Mouse (Mus musculus): Measurements from ENCODE around the gene Entpd3. TPM values are rescaled to one million over a fixed set of nuclear protein-coding genes. Genes with fewer than 3 reads are reported as not detected.

Entpd3 gene
- 4.8 and 5.0 TPM in 2 replicates for polyA plus RNA-seq (2015; fragmentation: Nextera tagmentation; extraction: Ambion mirVana)

DNA sequence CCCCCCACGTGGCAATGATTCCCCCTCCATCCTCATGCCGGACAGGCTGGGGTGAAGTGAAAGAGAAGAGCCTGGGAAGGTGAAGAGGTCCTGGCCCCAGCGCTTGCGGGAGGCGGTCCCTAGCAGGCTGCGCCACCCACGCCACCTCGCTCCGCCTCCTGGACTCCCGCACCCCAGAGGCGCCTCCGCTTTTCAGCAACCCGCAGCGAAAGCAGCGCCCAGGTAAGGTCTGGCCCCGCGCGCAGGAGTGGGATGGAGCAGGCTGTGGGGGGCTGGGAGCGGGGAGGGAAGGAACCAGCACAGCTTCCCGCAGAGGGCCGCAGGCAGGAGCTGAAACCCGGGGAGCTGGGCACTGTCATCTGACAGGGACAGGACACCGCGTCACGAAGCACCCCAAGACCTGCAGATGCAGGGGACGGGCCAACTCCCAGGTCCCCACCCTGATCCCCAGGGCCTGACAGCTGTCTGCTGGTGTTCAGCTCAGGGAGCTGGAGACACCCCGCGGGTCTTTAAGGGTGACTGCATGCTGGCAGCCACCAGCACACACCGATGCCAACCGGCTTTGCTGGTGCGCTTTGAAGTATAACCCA is at the start of gene Entpd3:
Gene Entpd3, plus strand, starts transcription at position 157 of the 590 bp plus-strand sequence.
- H3K9me3 ChIP-seq (replicated peaks) = no peaks in the 10 kb centered on the region
- 2% methylated on average over 31 of the region's 31 CpGs for WGBS
- no peak within 1 kb of the TSS for H3K27ac ChIP-seq (replicated peaks)
- H3K4me3 ChIP-seq (replicated peaks) = peak within 1 kb of the TSS; percentile 44
- peaks cover 21% of the 10 kb centered on the region for H3K27me3 ChIP-seq (replicated peaks)
- no peaks in the 10 kb centered on the region for H3K36me3 ChIP-seq
- peak within 1 kb of the TSS; percentile 81 for H3K4me2 ChIP-seq
- peak within 1 kb of the TSS; percentile 57 for H3K9ac ChIP-seq (replicated peaks)
- peak; percentile 81 for ATAC-seq (ENCODE audit: low FRiP score)
- peaks cover 20% of the 10 kb centered on the region for H3K4me1 ChIP-seq

DNA sequence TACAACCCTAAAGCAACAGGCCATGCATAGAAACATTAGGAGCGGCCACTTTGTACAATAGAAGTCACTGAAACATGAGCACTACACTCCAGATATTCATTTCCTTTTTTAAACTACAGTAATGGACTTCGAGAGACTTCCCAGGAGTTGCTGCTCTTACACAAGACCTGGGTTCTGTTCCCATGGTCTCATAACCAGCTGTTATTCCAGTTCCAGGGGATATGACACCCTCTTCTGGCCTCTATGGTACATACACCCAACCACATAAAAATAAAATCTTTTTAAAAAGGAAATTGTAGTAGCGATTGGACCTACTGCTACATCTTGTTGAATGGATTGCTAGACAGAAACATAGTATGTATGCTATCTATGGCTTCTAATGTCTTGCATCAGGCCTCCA is 48.1 kb upstream of the Entpd3 start:
- peaks cover 19% of the 10 kb centered on the region for H3K4me1 ChIP-seq
- H3K27ac ChIP-seq (replicated peaks) = no peak overlapping the region
- H3K4me2 ChIP-seq = peak overlapping the region; percentile 83
- no peaks in the 10 kb centered on the region for H3K27me3 ChIP-seq (replicated peaks)
- H3K4me3 ChIP-seq (replicated peaks) = peak overlapping the region; percentile 95
- H3K9me3 ChIP-seq (replicated peaks) = no peaks in the 10 kb centered on the region
- ATAC-seq (ENCODE audit: low FRiP score) = no peak
- H3K36me3 ChIP-seq = peaks cover 20% of the 10 kb centered on the region
- 79% methylated on average over 3 of the region's 3 CpGs for WGBS
- no peak overlapping the region for H3K9ac ChIP-seq (replicated peaks)

DNA sequence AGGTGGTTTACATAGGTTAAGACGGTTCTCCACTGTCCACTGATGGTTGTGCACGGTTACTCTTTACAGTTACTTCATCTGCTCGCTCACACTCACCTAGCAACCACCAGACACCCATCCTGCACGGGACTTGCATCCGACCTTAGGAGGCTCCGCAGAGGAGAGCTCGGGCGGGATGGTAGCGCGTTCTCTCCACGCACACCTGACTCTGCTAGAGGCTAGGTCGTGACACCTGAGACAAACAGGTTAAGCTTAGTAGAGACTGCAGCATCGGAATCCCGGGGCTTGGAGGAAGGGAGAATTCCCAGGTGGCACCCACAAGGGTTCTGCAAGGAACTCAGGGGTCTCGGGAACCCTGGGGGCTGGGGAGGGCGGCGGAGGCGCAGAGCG is 47.6 kb upstream of the Entpd3 start, which contains the start of gene Eif1b:
Gene Eif1b, plus strand, starts transcription at position 223 of the 390 bp plus-strand sequence.
- Histone ChIP-seq H3K9me3 (replicated peaks) (no peaks in the 10 kb centered on the region), H3K4me1 (peaks cover 22% of the 10 kb centered on the region), H3K27me3 (replicated peaks) (no peaks in the 10 kb centered on the region), H3K4me2 (peak within 1 kb of the TSS; percentile 83), H3K27ac (replicated peaks) (peak within 1 kb of the TSS; percentile 91), H3K9ac (replicated peaks) (peak within 1 kb of the TSS; percentile 98), H3K4me3 (replicated peaks) (peak within 1 kb of the TSS; percentile 95), H3K36me3 (peaks cover 20% of the 10 kb centered on the region)
- ATAC-seq (ENCODE audit: low FRiP score) = peak; percentile 62
- 2% methylated on average over 19 of the region's 19 CpGs for WGBS

DNA sequence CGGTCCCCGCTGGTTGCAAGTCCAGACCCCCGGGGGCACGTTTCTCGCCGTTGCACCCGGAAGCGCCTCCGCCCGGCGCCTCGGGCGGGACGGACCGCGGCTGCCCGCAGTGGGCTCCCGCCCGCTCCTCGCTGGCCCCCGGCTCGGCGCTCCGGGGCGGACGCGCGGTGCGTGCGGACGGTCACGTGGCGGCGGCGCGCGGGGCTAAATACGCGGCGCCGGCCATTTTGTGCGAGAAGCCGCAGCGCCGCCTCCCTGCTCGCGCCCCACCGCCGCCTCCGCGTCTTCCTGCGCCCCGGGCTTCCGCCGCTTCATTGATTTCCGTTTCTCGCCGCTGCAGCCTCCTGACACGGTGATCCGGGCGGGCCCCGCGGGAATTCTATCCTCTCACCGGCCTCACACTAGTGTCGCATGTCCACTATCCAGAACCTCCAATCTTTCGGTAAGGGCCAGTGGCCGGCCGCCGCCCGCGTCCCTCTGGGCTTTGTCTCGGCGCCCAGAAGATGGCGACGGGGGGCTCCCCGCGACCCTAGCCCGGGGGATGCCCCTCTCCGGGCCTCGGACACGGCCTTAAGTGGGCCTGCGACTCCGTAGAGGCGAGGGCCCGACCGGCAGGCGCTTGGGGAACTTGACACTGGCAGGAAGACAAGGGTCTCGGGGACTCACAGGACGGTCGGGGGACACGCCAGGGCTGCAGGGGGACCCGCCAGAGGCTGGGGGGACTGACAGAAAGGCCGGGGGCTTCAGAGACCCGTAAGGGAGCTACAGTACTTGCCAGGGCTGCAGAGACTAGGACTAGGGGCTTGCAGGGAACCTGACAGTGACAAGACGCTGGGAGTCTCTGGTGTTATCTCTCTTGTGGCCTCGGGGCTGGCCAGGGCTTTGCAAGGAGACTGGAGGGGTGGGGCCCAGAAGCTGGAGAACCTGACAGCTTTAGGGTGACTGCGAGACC is 46.9 kb upstream of the Entpd3 start:
- Histone ChIP-seq H3K4me1 (peaks cover 24% of the 10 kb centered on the region), H3K27ac (replicated peaks) (peak overlapping the region; percentile 91), H3K4me3 (replicated peaks) (peak overlapping the region; percentile 95), H3K9ac (replicated peaks) (peak overlapping the region; percentile 98), H3K4me2 (peak overlapping the region; percentile 83), H3K36me3 (peaks cover 20% of the 10 kb centered on the region), H3K27me3 (replicated peaks) (no peaks in the 10 kb centered on the region), H3K9me3 (replicated peaks) (no peaks in the 10 kb centered on the region)
- WGBS = under 1% methylated on average over 53 of the region's 97 CpGs
- ATAC-seq (ENCODE audit: low FRiP score) = peak; percentile 91

DNA sequence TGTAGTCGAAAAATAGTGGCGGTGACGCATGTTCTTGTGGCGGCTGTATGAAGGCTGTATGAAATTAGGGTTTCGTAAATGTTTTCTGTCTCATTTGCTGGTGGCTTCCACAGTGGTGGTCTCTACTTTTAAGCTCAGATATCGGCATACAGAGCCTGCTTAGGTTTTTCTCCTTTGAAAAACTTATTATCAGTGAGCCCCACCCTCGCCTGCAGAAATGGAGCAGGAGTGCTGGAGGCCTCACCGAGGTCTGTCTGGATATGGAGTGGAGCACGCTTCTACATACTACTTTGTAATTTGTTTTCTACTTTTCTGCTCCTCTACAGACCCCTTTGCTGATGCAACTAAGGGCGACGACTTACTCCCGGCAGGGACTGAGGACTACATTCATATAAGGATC is 45.8 kb upstream of the Entpd3 start:
- Histone ChIP-seq H3K36me3 (peaks cover 20% of the 10 kb centered on the region), H3K27ac (replicated peaks) (no peak overlapping the region), H3K9me3 (replicated peaks) (no peaks in the 10 kb centered on the region), H3K4me1 (peaks cover 24% of the 10 kb centered on the region), H3K27me3 (replicated peaks) (no peaks in the 10 kb centered on the region), H3K4me2 (peak overlapping the region; percentile 83), H3K4me3 (replicated peaks) (peak overlapping the region; percentile 95), H3K9ac (replicated peaks) (peak overlapping the region; percentile 98)
- ATAC-seq (ENCODE audit: low FRiP score) = no peak
- WGBS = 73% methylated on average over 12 of the region's 12 CpGs

DNA sequence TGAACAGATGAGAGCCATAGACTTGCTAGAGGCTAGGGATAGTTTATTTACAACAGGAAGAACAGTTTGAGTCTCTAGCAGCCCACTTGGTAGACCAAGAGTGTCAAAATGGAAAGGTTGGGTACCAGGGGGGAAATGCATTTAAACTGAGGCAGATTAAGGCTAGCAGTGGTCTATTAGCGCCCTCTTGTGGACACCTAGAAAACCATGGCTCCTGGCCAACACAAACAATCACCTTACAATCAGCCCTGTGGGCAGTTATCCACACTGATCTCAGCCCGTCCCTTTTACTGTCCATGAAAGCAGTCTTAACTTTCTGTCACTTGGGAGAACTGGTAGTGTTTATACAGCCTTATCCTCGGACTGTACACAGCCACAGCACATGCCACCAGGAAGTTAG is 42.9 kb upstream of the Entpd3 start:
- Histone ChIP-seq H3K9ac (replicated peaks) (no peak overlapping the region), H3K27me3 (replicated peaks) (no peaks in the 10 kb centered on the region; the same call in 1 of the 2 replicates), H3K9me3 (replicated peaks) (no peaks in the 10 kb centered on the region), H3K27ac (replicated peaks) (no peak overlapping the region), H3K4me1 (peaks cover 24% of the 10 kb centered on the region), H3K4me3 (replicated peaks) (no peak overlapping the region), H3K4me2 (no peak overlapping the region), H3K36me3 (peaks cover 20% of the 10 kb centered on the region)
- no peak for ATAC-seq (ENCODE audit: low FRiP score)
- 12% methylated on average over 3 of the region's 3 CpGs for WGBS

DNA sequence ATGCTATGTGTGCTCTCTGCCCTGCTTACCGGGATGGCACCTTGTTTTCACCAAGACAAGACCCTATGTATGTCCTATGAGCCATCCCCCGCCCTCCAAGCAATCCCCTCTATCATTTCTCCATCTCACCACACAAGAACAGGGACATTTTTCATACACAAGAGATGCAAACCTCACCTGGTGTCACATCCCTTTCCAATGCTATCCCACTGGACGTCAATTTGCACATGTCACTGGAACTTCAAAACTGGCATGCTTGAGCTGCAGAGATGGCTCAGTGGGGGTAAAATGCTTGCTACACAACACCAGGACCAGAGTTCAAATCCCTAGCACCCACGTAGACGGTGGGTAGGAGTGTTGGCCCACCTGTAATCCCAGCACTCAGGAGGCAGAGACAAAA is 41.6 kb upstream of the Entpd3 start:
- no peak overlapping the region for H3K27ac ChIP-seq (replicated peaks)
- no peak overlapping the region for H3K4me3 ChIP-seq (replicated peaks)
- ATAC-seq (ENCODE audit: low FRiP score) = no peak
- no peaks in the 10 kb centered on the region; the same call in 1 of the 2 replicates for H3K27me3 ChIP-seq (replicated peaks)
- no peak overlapping the region for H3K4me2 ChIP-seq
- H3K4me1 ChIP-seq = peaks cover 21% of the 10 kb centered on the region
- no peaks in the 10 kb centered on the region for H3K9me3 ChIP-seq (replicated peaks)
- no peak overlapping the region for H3K9ac ChIP-seq (replicated peaks)
- WGBS = 89% methylated on average over 5 of the region's 5 CpGs
- H3K36me3 ChIP-seq = peaks cover 20% of the 10 kb centered on the region

DNA sequence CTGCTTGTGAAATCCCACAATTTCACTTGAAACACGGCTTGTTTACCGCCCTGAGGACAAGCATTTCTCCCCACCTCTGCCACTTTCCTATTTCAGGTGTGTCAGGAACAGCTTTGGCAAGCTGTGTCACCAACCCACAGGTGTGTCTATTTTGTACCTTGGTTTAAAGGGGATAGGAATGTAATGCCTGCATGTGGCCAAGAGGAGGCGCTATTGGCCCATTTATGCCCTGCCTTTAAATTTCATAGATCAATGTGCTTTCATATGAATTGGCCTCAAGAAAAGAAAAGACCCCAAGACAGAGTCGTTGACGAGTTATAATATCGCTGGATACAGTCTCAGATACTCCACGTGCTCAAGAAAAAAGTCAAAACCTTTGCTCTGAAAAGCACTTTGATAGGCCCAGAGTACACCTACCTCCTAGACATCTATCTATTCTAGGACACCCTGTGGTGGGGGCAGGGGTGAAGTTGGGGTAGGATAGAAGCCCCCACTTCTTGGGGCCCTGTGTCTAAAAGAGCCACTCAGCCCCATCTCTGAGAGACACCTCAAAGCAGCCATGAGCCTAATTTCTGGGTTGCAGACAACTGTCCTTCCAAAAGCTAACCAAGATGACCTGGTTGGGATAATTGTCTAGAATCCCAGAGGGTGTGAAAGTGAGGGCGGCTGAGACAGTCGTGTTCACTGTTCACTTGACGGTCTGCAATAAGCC is 38.3 kb upstream of the Entpd3 start:
- ATAC-seq (ENCODE audit: low FRiP score) = no peak
- Histone ChIP-seq H3K27me3 (replicated peaks) (no peaks in the 10 kb centered on the region; the same call in 1 of the 2 replicates), H3K4me3 (replicated peaks) (no peak overlapping the region), H3K27ac (replicated peaks) (no peak overlapping the region), H3K9me3 (replicated peaks) (no peaks in the 10 kb centered on the region), H3K4me2 (no peak overlapping the region), H3K4me1 (peaks cover 6% of the 10 kb centered on the region; the same call in 1 of the 2 replicates), H3K36me3 (no peaks in the 10 kb centered on the region), H3K9ac (replicated peaks) (no peak overlapping the region)
- WGBS = 43% methylated on average over 10 of the region's 10 CpGs

DNA sequence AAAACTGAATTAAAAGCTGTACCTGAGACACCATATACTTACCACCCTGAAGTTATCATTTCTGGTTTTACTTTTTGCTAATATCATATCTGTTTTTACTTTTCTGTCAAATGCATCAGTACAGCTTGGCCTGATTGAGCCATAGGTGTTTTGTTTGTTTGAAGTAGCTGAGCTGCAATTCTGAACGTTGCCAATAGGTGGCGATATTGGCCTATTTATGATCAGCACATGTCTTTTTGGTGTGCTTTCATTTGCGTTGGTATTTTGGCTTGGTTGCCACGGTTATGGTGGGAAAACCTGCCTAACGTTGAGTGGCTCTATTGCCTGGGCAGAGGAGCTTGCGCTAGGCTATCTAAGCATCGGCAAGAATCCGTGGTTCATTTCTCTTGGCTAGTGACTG is 37.6 kb upstream of the Entpd3 start:
- Histone ChIP-seq H3K36me3 (no peaks in the 10 kb centered on the region), H3K4me2 (no peak overlapping the region), H3K9ac (replicated peaks) (no peak overlapping the region), H3K4me3 (replicated peaks) (no peak overlapping the region), H3K4me1 (0 out of 2 replicates have a peak, but pooled peaks cover 2% of the 10 kb centered on the region), H3K9me3 (replicated peaks) (no peaks in the 10 kb centered on the region), H3K27ac (replicated peaks) (no peak overlapping the region), H3K27me3 (replicated peaks) (no peaks in the 10 kb centered on the region; the same call in 1 of the 2 replicates)
- no peak; the same call in 1 of the 2 replicates for ATAC-seq (ENCODE audit: low FRiP score)
- 5% methylated on average over 8 of the region's 8 CpGs for WGBS

DNA sequence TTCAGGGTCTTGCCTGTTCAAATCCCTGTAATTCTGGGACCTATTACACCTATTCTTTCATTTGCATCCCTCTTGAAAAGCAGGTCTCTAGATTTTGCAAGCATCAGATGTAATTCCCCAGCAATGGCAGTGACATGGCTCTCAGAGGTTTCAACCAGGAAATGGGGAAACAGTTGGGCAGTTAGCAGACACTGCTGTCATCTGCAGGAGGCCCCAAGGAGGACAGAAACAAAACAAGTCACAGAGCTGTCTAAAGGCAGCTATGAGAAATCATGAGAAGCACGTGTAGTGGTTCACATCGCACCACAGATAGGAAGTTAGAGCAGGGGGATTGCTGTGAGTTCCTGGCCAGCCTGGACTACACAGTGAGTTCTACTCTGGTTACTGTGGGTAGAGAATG is 35.2 kb upstream of the Entpd3 start:
- WGBS = 81% methylated on average over 2 of the region's 2 CpGs
- Histone ChIP-seq H3K9me3 (replicated peaks) (no peaks in the 10 kb centered on the region), H3K4me3 (replicated peaks) (no peak overlapping the region), H3K27ac (replicated peaks) (no peak overlapping the region), H3K4me1 (no peaks in the 10 kb centered on the region), H3K27me3 (replicated peaks) (no peaks in the 10 kb centered on the region; the same call in 1 of the 2 replicates), H3K4me2 (no peak overlapping the region), H3K36me3 (no peaks in the 10 kb centered on the region), H3K9ac (replicated peaks) (no peak overlapping the region)
- no peak for ATAC-seq (ENCODE audit: low FRiP score)

DNA sequence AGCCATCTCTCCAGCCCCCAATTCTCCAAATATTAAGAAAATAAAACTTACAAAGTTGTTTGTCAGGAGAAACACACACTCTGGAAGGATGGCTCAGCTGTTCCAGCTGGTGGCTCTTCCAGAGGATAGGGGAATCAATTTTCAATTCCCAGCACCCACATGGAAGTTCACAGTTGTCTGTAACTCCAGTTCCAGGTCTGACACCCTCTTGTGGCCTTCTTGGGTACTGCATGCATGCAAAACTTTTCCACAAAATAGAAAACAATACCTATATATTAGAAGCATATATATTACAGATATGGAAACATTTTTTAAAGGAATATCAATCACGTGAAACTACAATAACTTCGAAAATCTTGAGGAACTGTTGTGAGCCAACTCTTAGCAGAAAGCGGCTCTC is 27.8 kb upstream of the Entpd3 start:
- H3K4me3 ChIP-seq (replicated peaks) = no peak overlapping the region
- WGBS = 81% methylated on average over 3 of the region's 3 CpGs
- no peaks in the 10 kb centered on the region for H3K27me3 ChIP-seq (replicated peaks)
- no peak overlapping the region for H3K9ac ChIP-seq (replicated peaks)
- no peaks in the 10 kb centered on the region for H3K36me3 ChIP-seq
- no peaks in the 10 kb centered on the region for H3K4me1 ChIP-seq
- no peak for ATAC-seq (ENCODE audit: low FRiP score)
- no peak overlapping the region for H3K27ac ChIP-seq (replicated peaks)
- no peak overlapping the region for H3K4me2 ChIP-seq
- H3K9me3 ChIP-seq (replicated peaks) = no peaks in the 10 kb centered on the region
